Mouse (Mus musculus) megakaryocyte-erythroid progenitor cell, adult 5-6 weeks (primary cell): ENCODE measurements around the gene Gm32687. TPM values are rescaled to one million over a fixed set of nuclear protein-coding genes. Genes with fewer than 3 reads are reported as not detected.
"Not testable (repeated sequence)": the region's sequence is repeated elsewhere in the genome, so short reads cannot be mapped to it uniquely, and the experiment has no call there.

Source experiments
- ATAC-seq: replicated peaks from 2 replicates; pipeline ENCODE4 v1.8.0; 2016; ENCODE audit warnings: mild to moderate bottlenecking, inconsistent platforms; ENCODE audit not compliant: severe bottlenecking, poor library complexity, low FRiP score, low TSS enrichment
- total RNA-seq, 2 experiments: library from RNA; stranded (forward) in 1 of 2; stranded (reverse) in 1 of 2; fragments of 200-1000, 215-1000 nt in 1 of 2; fragments of >200 nt in 1 of 2; fragmentation: Nextera tagmentation in 1 of 2; gene quantifications; 2 replicates each; pipeline ENCODE4 v1.2.3; 2014 to 2017

Gm32687 gene
- total RNA-seq (2014; fragmentation: Nextera tagmentation) (5.7 and 8.0 TPM in 2 replicates), total RNA-seq (2017) (7.1 and 12.4 TPM in 2 replicates)

DNA sequence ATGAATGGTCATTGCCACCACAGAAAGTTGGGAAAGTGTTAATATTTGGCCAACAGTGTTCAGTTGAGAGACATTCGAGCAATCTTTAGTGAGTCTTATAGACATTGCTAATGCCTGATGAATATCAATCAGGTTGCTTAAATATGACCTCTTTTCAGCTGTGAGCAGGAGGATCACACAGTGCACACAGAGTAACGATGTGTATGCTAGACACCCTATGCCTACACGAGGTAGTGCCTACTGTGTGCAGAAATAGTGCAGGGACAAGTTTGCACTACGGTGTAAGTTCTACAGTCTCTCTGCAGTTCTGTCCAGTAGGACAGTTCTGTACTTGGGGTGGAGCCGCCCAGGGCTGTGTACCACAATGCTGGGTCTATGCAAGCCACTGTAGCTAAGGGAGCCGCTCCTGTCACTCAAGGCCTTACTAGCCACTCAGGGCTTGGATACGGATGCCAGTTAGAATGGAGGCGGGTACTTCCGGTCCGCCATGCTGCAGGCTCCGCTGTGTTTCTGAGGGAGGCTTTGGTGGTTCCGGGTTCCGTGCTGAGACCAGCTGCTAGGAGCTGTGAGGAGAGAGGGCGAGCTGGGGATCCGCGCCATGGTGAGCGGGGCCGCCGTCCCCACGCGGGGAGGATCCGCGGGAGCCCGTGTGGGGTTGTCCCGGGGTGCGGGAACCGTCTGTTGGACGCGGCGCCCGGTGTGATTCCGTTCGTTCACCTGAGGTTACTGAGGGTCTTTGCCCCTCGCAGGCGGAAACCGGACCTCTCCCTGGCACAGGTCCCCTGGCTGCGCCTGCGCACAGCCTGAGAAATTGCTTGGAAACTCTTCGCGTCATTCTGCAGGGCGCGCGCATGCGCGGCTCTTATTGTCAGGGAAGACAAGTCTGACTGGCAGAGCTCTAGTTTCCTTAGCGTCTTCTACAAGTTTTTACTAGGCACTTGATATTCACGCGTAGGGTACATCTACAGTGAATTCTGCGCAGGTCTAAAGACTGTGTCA, at the start of gene Gm32687:
Gm32687 (plus strand) TSS at position 526 of the 999 bp plus-strand sequence.
- peak; percentile 100 for ATAC-seq

DNA sequence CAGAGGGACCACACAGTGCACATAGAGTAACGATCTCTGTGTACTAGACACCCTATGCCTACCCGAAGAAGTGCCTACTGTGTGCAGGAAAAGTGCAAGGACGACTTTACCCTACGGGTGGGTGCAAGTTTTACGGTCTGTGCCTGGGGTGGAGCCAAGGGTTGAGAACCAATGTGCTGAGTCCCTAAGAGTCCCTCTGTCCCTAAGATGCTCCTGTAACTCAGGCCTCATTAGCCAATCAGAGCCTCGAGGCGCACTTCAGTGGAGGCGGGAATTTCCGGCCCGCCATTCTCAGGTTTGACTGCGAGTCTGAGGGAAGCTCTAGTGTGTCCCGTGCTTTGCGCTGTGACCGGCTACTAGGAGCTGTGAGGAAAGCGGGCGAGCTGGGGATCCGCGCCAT, 17.5 kb upstream of the Gm32687 start:
- ATAC-seq: not testable (repeated sequence)

DNA sequence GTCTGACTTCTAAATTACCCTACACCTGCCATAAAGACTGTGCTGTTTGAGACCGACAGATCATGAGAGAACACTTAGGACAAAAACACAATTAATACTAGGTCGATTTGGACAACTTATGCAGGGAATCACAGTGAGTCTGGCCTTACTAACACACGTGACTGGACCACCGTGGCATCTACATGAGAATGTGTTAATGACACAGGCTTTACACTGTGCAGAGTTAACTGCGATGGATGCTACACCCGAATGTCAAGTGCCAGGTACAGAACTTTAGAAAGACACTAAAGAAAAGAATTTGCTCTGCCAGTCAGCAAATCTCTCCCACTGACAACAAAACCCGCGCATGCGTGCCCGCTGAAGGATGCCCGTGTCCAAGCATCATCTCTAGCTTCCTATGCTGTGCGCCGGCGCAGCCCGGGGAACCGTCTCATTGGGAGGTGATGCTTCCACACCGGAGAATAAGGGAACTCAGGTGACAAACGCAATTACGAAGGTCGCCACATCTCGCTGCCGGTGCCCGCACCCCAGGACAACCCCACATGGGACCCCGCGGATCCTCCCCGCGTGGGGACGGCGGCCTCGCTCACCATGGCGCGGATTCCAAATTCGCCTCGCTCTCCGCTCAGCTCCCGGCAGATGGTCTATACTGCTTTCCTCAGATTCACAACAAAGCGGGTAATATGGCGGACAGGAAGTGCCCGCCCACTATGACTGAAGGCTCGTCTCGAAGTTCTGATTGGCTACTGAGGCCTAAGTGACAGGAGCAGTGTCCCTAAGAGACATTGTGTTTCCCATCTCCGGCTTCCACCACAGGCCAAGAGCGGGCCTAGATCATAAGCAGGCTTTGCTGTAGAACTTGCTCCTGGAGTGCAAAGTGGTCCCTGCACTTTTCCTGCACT, 66.4 kb downstream of the Gm32687 start, which contains the start of gene Zfp781:
Zfp781 (minus strand) TSS at position 639 of the 902 bp plus-strand sequence.
- peak; percentile 80 for ATAC-seq

Other genes with a start within 250 kb of the Gm32687 start
- gene Sirt6, start 236.1 kb upstream of the Gm32687 start, total RNA-seq (2014; fragmentation: Nextera tagmentation): 13.7 and 18.3 TPM in 2 replicates
- 2.1 and 5.5 TPM in 2 replicates for gene Sirt6, start 236.1 kb upstream of the Gm32687 start, total RNA-seq (2017)
- 7.7 and 10.4 TPM in 2 replicates for gene Ankrd24, start 235.4 kb upstream of the Gm32687 start, total RNA-seq (2014; fragmentation: Nextera tagmentation)
- gene Ankrd24, start 235.4 kb upstream of the Gm32687 start, total RNA-seq (2017): 2.1 and 3.0 TPM in 2 replicates
- 4.5 and 4.6 TPM in 2 replicates for gene Gm10778, start 214.9 kb upstream of the Gm32687 start, total RNA-seq (2014; fragmentation: Nextera tagmentation)
- 4.2 and 6.6 TPM in 2 replicates for gene Gm10778, start 214.9 kb upstream of the Gm32687 start, total RNA-seq (2017)
- 3.2 and 7.4 TPM in 2 replicates for gene Zfp433, start 159.1 kb upstream of the Gm32687 start, total RNA-seq (2014; fragmentation: Nextera tagmentation)
- 16.8 and 19.8 TPM in 2 replicates for gene Zfp433, start 159.1 kb upstream of the Gm32687 start, total RNA-seq (2017)
- gene Gm3055, start 92.8 kb upstream of the Gm32687 start, total RNA-seq (2014; fragmentation: Nextera tagmentation): 1.6 and 3.9 TPM in 2 replicates
- 2.4 and 3.0 TPM in 2 replicates for gene Gm3055, start 92.8 kb upstream of the Gm32687 start, total RNA-seq (2017)
- 1.2 and 8.6 TPM in 2 replicates for gene Gm4767, start 51.7 kb upstream of the Gm32687 start, total RNA-seq (2014; fragmentation: Nextera tagmentation)
- 0.72 TPM in 1 of 2 replicates, not detected in the other for gene Gm4767, start 51.7 kb upstream of the Gm32687 start, total RNA-seq (2017)
- gene Zfp781, start 66.5 kb downstream of the Gm32687 start, total RNA-seq (2014; fragmentation: Nextera tagmentation): 0.84 TPM in 1 of 2 replicates, not detected in the other
- gene Zfp781, start 66.5 kb downstream of the Gm32687 start, total RNA-seq (2017): 0.05 TPM in 1 of 2 replicates, not detected in the other
- gene Zfp873, start 184.2 kb downstream of the Gm32687 start, total RNA-seq (2014; fragmentation: Nextera tagmentation): 10.4 and 17.6 TPM in 2 replicates
- gene Zfp873, start 184.2 kb downstream of the Gm32687 start, total RNA-seq (2017): 4.8 and 7.4 TPM in 2 replicates
- gene BC024063, start 219.4 kb downstream of the Gm32687 start, total RNA-seq (2014; fragmentation: Nextera tagmentation): not detected in 2 replicates
- 0.23 TPM in 1 of 2 replicates, not detected in the other for gene BC024063, start 219.4 kb downstream of the Gm32687 start, total RNA-seq (2017)